In the genomic region with DNA sequence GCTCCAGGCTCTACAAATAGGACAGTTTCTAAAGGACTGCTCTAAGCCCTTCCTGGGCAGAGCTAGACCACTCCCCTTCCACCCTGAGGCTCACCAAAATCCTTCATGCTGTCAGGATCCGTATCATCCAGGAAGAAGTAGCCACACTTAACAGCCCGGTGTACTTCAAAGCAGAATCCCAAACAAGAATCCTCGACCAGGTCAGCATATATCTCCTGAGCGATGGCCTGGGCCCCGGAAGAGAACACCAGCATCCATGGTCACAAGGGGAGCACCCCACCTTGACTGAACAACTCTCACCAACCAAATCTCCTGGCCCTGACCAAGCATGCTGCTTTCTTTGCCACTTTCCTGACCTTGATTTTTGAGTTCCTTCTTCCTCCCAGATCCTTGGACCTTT, we compare ENCODE assay signal across 9 mouse cellular contexts. TPM values are rescaled to one million over a fixed set of nuclear protein-coding genes. Genes with fewer than 3 reads are reported as not detected.
A peak's percentile ranks its signal among the peaks of the same experiment; 100 is the strongest.
DNase-seq lines count a peak whose midpoint lies in the region; ATAC-seq and TF ChIP-seq lines count a peak whose summit lies in the region.
"Had no signal": no experiment of that assay in that cellular context is flagged by ENCODE, and none has a peak within 500 bp of the region (broad histone marks: within the 10 kb centered on the region; RNA-seq: fewer than 3 reads in every experiment).

No protein-coding gene starts in this region.

- no peak overlapping the region for H3K27ac ChIP-seq in left cerebral cortex, adult 2 months
- H3K27ac ChIP-seq in forebrain, embryonic 11.5 days (ENCODE audit: low read depth, low read length) = no peak overlapping the region
- H3K27ac ChIP-seq in intestine, embryonic 15.5 days = no peak overlapping the region
- H3K27ac ChIP-seq in neural tube, embryonic 12.5 days = no peak overlapping the region
- no peak overlapping the region for H3K27ac ChIP-seq in kidney, adult 2 months (ENCODE audit: insufficient read depth, low read depth, low read length)

- H3K9me3 ChIP-seq in forebrain, embryonic 11.5 days (ENCODE audit: control insufficient read depth, low read length) = no peaks in the 10 kb centered on the region
- H3K9me3 ChIP-seq in intestine, embryonic 15.5 days = no peaks in the 10 kb centered on the region
- no peaks in the 10 kb centered on the region for H3K9me3 ChIP-seq in neural tube, embryonic 12.5 days

- peaks cover 7% of the 10 kb centered on the region; the same call in 1 of the 2 replicates for H3K36me3 ChIP-seq in forebrain, embryonic 11.5 days (ENCODE audit: control insufficient read depth, insufficient read depth, low read length)
- peaks cover 21% of the 10 kb centered on the region for H3K36me3 ChIP-seq in intestine, embryonic 15.5 days
- H3K36me3 ChIP-seq in neural tube, embryonic 12.5 days = peaks cover 52% of the 10 kb centered on the region
- no peaks in the 10 kb centered on the region; the same call in 1 of the 2 replicates for H3K36me3 ChIP-seq in kidney, adult 2 months (ENCODE audit: control insufficient read depth, insufficient read depth, low read length)

- peak overlapping the region; percentile 94; the same call in 1 of the 2 replicates for H3K9ac ChIP-seq in forebrain, embryonic 11.5 days (ENCODE audit: low read length)
- peak overlapping the region; percentile 87; the same call in 1 of the 2 replicates for H3K9ac ChIP-seq in intestine, embryonic 15.5 days
- peak overlapping the region; percentile 93; the same call in 1 of the 2 replicates for H3K9ac ChIP-seq in neural tube, embryonic 12.5 days

- peaks cover 3% of the 10 kb centered on the region for H3K4me1 ChIP-seq in forebrain, embryonic 11.5 days (replicated peaks; ENCODE audit: control insufficient read depth, insufficient read depth, low read length)
- H3K4me1 ChIP-seq in intestine, embryonic 15.5 days (replicated peaks) = peaks cover 16% of the 10 kb centered on the region; the same call in 1 of the 2 replicates
- peaks cover 28% of the 10 kb centered on the region for H3K4me1 ChIP-seq in neural tube, embryonic 12.5 days
- peaks cover 3% of the 10 kb centered on the region; the same call in 1 of the 2 replicates for H3K4me1 ChIP-seq in kidney, adult 2 months (ENCODE audit: control insufficient read depth, insufficient read depth, low read length)

- ATAC-seq in forebrain, embryonic 11.5 days (replicated peaks; ENCODE audit: low FRiP score) = no peak
- ATAC-seq in intestine, embryonic 15.5 days = no peak
- ATAC-seq in neural tube, embryonic 12.5 days (ENCODE audit: low FRiP score, low read depth) = no peak

- no peak for DNase-seq in left cerebral cortex, adult 2 months (ENCODE audit: extremely low spot score in 1 of 2, low spot score in 2 of 2)
- DNase-seq in left cerebral cortex, postnatal 25 days (ENCODE audit: low spot score in 2 of 2) = no peak
- no peak for DNase-seq in forebrain, embryonic 11.5 days (ENCODE audit: low spot score)
- no peak for DNase-seq in spleen, adult 12 weeks (ENCODE audit: low spot score)
- DNase-seq in left cerebral cortex, postnatal 14 days (ENCODE audit: low spot score in 2 of 2) = no peak
- no peak for DNase-seq in kidney, adult 2 months

- H3K4me2 ChIP-seq in forebrain, embryonic 11.5 days (ENCODE audit: low read depth, low read length, severe bottlenecking) = no peak overlapping the region
- H3K4me2 ChIP-seq in intestine, embryonic 15.5 days (replicated peaks) = peak overlapping the region; percentile 93; the same call in 1 of the 2 replicates
- H3K4me2 ChIP-seq in neural tube, embryonic 12.5 days (replicated peaks) = peak overlapping the region; percentile 77

- no peak for TF ChIP-seq POLR2A in kidney, adult 2 months (IDR thresholded peaks at IDR 0.05; ENCODE audit: low read depth, low read length)

- 84% methylated on average over 5 of the region's 5 CpGs for WGBS in forebrain, embryonic 11.5 days
- WGBS in intestine, embryonic 15.5 days = 62% methylated on average over 5 of the region's 5 CpGs
- WGBS in neural tube, embryonic 12.5 days = 84% methylated on average over 5 of the region's 5 CpGs
- 71% methylated on average over 5 of the region's 5 CpGs for WGBS in kidney, adult 2 months

- no peak for TF ChIP-seq CTCF in left cerebral cortex, adult 2 months (IDR thresholded peaks at IDR 0.05)
- TF ChIP-seq CTCF in kidney, adult 2 months (conservative IDR thresholded peaks at IDR 0.05; ENCODE audit: insufficient read depth, insufficient read length, low read depth, low read length) = no peak

- intact Hi-C loops in left cerebral cortex, adult 2 months (cut with DNase I) = no loop called here
- intact Hi-C loops in left cerebral cortex, postnatal 25 days (cut with DNase I) = no loop called here
- intact Hi-C loops in left cerebral cortex, postnatal 14 days (cut with DNase I) = no loop called here

- H3K4me3 ChIP-seq in left cerebral cortex, adult 2 months = peak overlapping the region; percentile 86
- no peak overlapping the region for H3K4me3 ChIP-seq in forebrain, embryonic 11.5 days (ENCODE audit: low read depth, low read length)
- H3K4me3 ChIP-seq in intestine, embryonic 15.5 days (replicated peaks) = no peak overlapping the region; the same call in 1 of the 2 replicates
- H3K4me3 ChIP-seq in neural tube, embryonic 12.5 days = peak overlapping the region; percentile 7; the same call in 1 of the 2 replicates
- H3K4me3 ChIP-seq in kidney, adult 2 months (ENCODE audit: insufficient read depth, low read depth, low read length) = no peak overlapping the region

- H3K27me3 ChIP-seq in forebrain, embryonic 11.5 days (ENCODE audit: control insufficient read depth, insufficient read depth, low read length) = no peaks in the 10 kb centered on the region
- no peaks in the 10 kb centered on the region for H3K27me3 ChIP-seq in intestine, embryonic 15.5 days (replicated peaks)
- H3K27me3 ChIP-seq in neural tube, embryonic 12.5 days (replicated peaks) = no peaks in the 10 kb centered on the region
- no peaks in the 10 kb centered on the region for H3K27me3 ChIP-seq in kidney, adult 2 months (replicated peaks; ENCODE audit: control insufficient read depth, insufficient read depth, low read length)

RNA-seq across cellular contexts. Expression of gene Atxn7l3, which starts 2.0 kb away (rescaled TPM):
- total RNA-seq in left cerebral cortex, adult 2 months (2021) = 100 to 1,000 TPM; 236 to 242 TPM
- total RNA-seq in left cerebral cortex, postnatal 25 days (2021) = 100 to 1,000 TPM; 231 to 242 TPM
- 20.8 and 21.7 TPM in 2 replicates for polyA plus RNA-seq in forebrain, embryonic 11.5 days (2014; fragmentation: Nextera tagmentation; extraction: Ambion mirVana)
- polyA plus RNA-seq in intestine, embryonic 15.5 days (2015; fragmentation: Nextera tagmentation; extraction: Ambion mirVana) = 11.8 and 13.6 TPM in 2 replicates
- 27.5 and 27.6 TPM in 2 replicates for polyA plus RNA-seq in neural tube, embryonic 12.5 days (2016; fragmentation: Nextera tagmentation; extraction: Ambion mirVana)
- total RNA-seq in left cerebral cortex, postnatal 14 days (2021) = 100 to 1,000 TPM; 180 to 196 TPM
- polyA plus RNA-seq in kidney, adult 2 months (2012; rRNA removed) = 28.0 TPM in 2 replicates

RNA-seq across cellular contexts. Expression of gene Tmub2, which starts 9.7 kb away (rescaled TPM):
- 10 to 100 TPM; 66.6 to 74.4 TPM for total RNA-seq in left cerebral cortex, adult 2 months (2021)
- 10 to 100 TPM; 67.8 to 71.4 TPM for total RNA-seq in left cerebral cortex, postnatal 25 days (2021)
- polyA plus RNA-seq in forebrain, embryonic 11.5 days (2014; fragmentation: Nextera tagmentation; extraction: Ambion mirVana) = 50.0 and 58.5 TPM in 2 replicates
- polyA plus RNA-seq in intestine, embryonic 15.5 days (2015; fragmentation: Nextera tagmentation; extraction: Ambion mirVana) = 44.3 and 48.5 TPM in 2 replicates
- polyA plus RNA-seq in neural tube, embryonic 12.5 days (2016; fragmentation: Nextera tagmentation; extraction: Ambion mirVana) = 71.3 and 75.6 TPM in 2 replicates
- total RNA-seq in left cerebral cortex, postnatal 14 days (2021) = 10 to 100 TPM; 66.1 to 69.5 TPM
- 59.7 and 66.9 TPM in 2 replicates for polyA plus RNA-seq in kidney, adult 2 months (2012; rRNA removed)

RNA-seq across cellular contexts. Expression of gene Ubtf, which starts 25.1 kb away (rescaled TPM):
- 100 to 1,000 TPM; 131 to 141 TPM for total RNA-seq in left cerebral cortex, adult 2 months (2021)
- 100 to 1,000 TPM; 123 to 127 TPM for total RNA-seq in left cerebral cortex, postnatal 25 days (2021)
- 109 and 111 TPM in 2 replicates for polyA plus RNA-seq in forebrain, embryonic 11.5 days (2014; fragmentation: Nextera tagmentation; extraction: Ambion mirVana)
- polyA plus RNA-seq in intestine, embryonic 15.5 days (2015; fragmentation: Nextera tagmentation; extraction: Ambion mirVana) = 77.8 and 80.2 TPM in 2 replicates
- polyA plus RNA-seq in neural tube, embryonic 12.5 days (2016; fragmentation: Nextera tagmentation; extraction: Ambion mirVana) = 98.7 and 101 TPM in 2 replicates
- total RNA-seq in left cerebral cortex, postnatal 14 days (2021) = 100 to 1,000 TPM; 104 to 108 TPM
- polyA plus RNA-seq in kidney, adult 2 months (2012; rRNA removed) = 27.0 and 30.3 TPM in 2 replicates

RNA-seq across cellular contexts. Expression of gene Asb16, which starts 25.9 kb away (rescaled TPM):
- total RNA-seq in left cerebral cortex, adult 2 months (2021) = 1 to 10 TPM; 1.2 to 1.4 TPM
- 1 to 10 TPM; 1.2 TPM for total RNA-seq in left cerebral cortex, postnatal 25 days (2021)
- not detected in 2 replicates for polyA plus RNA-seq in forebrain, embryonic 11.5 days (2014; fragmentation: Nextera tagmentation; extraction: Ambion mirVana)
- 0.08 TPM in 1 of 2 replicates, not detected in the other for polyA plus RNA-seq in intestine, embryonic 15.5 days (2015; fragmentation: Nextera tagmentation; extraction: Ambion mirVana)
- not detected in 2 replicates for polyA plus RNA-seq in neural tube, embryonic 12.5 days (2016; fragmentation: Nextera tagmentation; extraction: Ambion mirVana)
- under 1 TPM; 0.59 to 0.72 TPM for total RNA-seq in left cerebral cortex, postnatal 14 days (2021)
- 0.10 and 0.70 TPM in 2 replicates for polyA plus RNA-seq in kidney, adult 2 months (2012; rRNA removed)

RNA-seq across cellular contexts. Expression of gene BC030867, which starts 45.7 kb away (rescaled TPM):
- 1 to 10 TPM; 1.0 to 2.0 TPM for total RNA-seq in left cerebral cortex, adult 2 months (2021)
- total RNA-seq in left cerebral cortex, postnatal 25 days (2021) = 1 to 10 TPM in 1 of 2 experiments, under 1 TPM in 1; 0.94 to 1.1 TPM
- 23.5 and 26.6 TPM in 2 replicates for polyA plus RNA-seq in forebrain, embryonic 11.5 days (2014; fragmentation: Nextera tagmentation; extraction: Ambion mirVana)
- 13.1 and 13.5 TPM in 2 replicates for polyA plus RNA-seq in intestine, embryonic 15.5 days (2015; fragmentation: Nextera tagmentation; extraction: Ambion mirVana)
- 10.0 and 11.6 TPM in 2 replicates for polyA plus RNA-seq in neural tube, embryonic 12.5 days (2016; fragmentation: Nextera tagmentation; extraction: Ambion mirVana)
- under 1 TPM; 0.46 to 0.63 TPM for total RNA-seq in left cerebral cortex, postnatal 14 days (2021)
- 0.41 and 0.81 TPM in 2 replicates for polyA plus RNA-seq in kidney, adult 2 months (2012; rRNA removed)
- total RNA-seq: gastrocnemius, adult 18-20 months had no signal

Comparison
In these comparisons a context has a peak if more than half of its experiments do, and no peak if none do; other contexts are left out.
1. H3K4me3 ChIP-seq: peak in left cerebral cortex, adult 2 months (single experiment) and neural tube, embryonic 12.5 days (single experiment); none in forebrain, embryonic 11.5 days (single experiment), intestine, embryonic 15.5 days (single experiment) and kidney, adult 2 months (single experiment).
2. Peak in every context shown above with its lines, with median percentiles within 50 percentile points of each other: H3K9ac ChIP-seq.